Mouse (Mus musculus) limb, embryonic 11.5 days (tissue): ENCODE measurements around the gene Dnase2b. TPM values are rescaled to one million over a fixed set of nuclear protein-coding genes. Genes with fewer than 3 reads are reported as not detected.

Source experiments
- ATAC-seq: fragments of 200-750 bp; cut with Nextera tagmentation; 2 replicates; pipeline ENCODE4 v1.8.0; 2017; ENCODE audit warnings: low read depth; ENCODE audit not compliant: insufficient number of reproducible peaks, low FRiP score, low TSS enrichment
- DNase-seq: peaks from one replicate; pipeline ENCODE4 v3.0.0-alpha.2; 2015; ENCODE audit warnings: low spot score
- H3K27ac ChIP-seq: fragments of 300-500 bp; sonication (generic); replicated peaks from 2 replicates; pipeline ENCODE4 v1.5.1; 2014; ENCODE audit warnings: low read depth, mild to moderate bottlenecking, low read length
- H3K27me3 ChIP-seq: fragments of 300-500 bp; sonication (generic); 2 replicates; pipeline ENCODE4 v1.6.1; 2014; ENCODE audit warnings: mild to moderate bottlenecking, low read length, mixed read lengths; ENCODE audit not compliant: control insufficient read depth, insufficient read depth
- H3K36me3 ChIP-seq: fragments of 300-500 bp; sonication (generic); 2 replicates; pipeline ENCODE4 v1.6.1; 2014; ENCODE audit warnings: mild to moderate bottlenecking, low read length, moderate library complexity, mixed read lengths; ENCODE audit not compliant: control insufficient read depth, insufficient read depth
- H3K4me1 ChIP-seq: fragments of 300-500 bp; sonication (generic); 2 replicates; pipeline ENCODE4 v1.6.1; 2014; ENCODE audit warnings: low read length, mixed read lengths; ENCODE audit not compliant: control insufficient read depth, insufficient read depth
- H3K4me2 ChIP-seq: fragments of 300-500 bp; sonication (generic); 2 replicates; pipeline ENCODE4 v1.6.1; 2014; ENCODE audit warnings: low read depth, mild to moderate bottlenecking, moderate library complexity; ENCODE audit not compliant: severe bottlenecking
- H3K4me3 ChIP-seq: fragments of 300-500 bp; sonication (generic); 2 replicates; pipeline ENCODE4 v1.5.1; 2014; ENCODE audit warnings: low read depth, low read length
- H3K9ac ChIP-seq: fragments of 300-500 bp; sonication (generic); 2 replicates; pipeline ENCODE4 v1.6.1; 2014; ENCODE audit warnings: mild to moderate bottlenecking, low read length
- H3K9me3 ChIP-seq: fragments of 300-500 bp; sonication (generic); 2 replicates; pipeline ENCODE4 v1.6.1; 2016; ENCODE audit warnings: low read length; ENCODE audit not compliant: control insufficient read depth
- whole genome bisulfite sequencing: fragments of 180-500 bp; shearing (Covaris S2); extraction: QIAGEN DNeasy Blood & Tissue Kit; methylation state at CpG from one replicate; pipeline ENCODE4 v1.1.7; 2014; 5-methylcytosine and 5-hydroxymethylcytosine counted together
- polyA plus RNA-seq: library from polyadenylated mRNA; unstranded; fragments of >200 nt; fragmentation: Nextera tagmentation; extraction: Ambion mirVana; gene quantifications from 2 replicates; pipeline ENCODE4 v1.2.1, GENCODE M21; 2014

The Dnase2b gene
- polyA plus RNA-seq, 1 experiment from 2014 or later = not detected

GRCm38 (mm10) chr3:146607368-146607767, 8.0 kb downstream of the Dnase2b start:
- Histone ChIP-seq H3K4me3 (no peak overlapping the region), H3K27me3 (no peaks in the 10 kb centered on the region), H3K9me3 (no peaks in the 10 kb centered on the region), H3K4me1 (no peaks in the 10 kb centered on the region), H3K27ac (no peak overlapping the region), H3K4me2 (no peak overlapping the region), H3K9ac (no peak overlapping the region), H3K36me3 (no peaks in the 10 kb centered on the region)
- 38% methylated on average over 1 of the region's 1 CpGs for WGBS
- ATAC-seq (no peak), DNase-seq (no peak)

GRCm38 (mm10) chr3:146604647-146605046, 10.7 kb downstream of the Dnase2b start:
- H3K9me3 ChIP-seq = no peaks in the 10 kb centered on the region
- H3K36me3 ChIP-seq = no peaks in the 10 kb centered on the region
- DNase-seq (no peak), ATAC-seq (no peak)
- no peaks in the 10 kb centered on the region for H3K27me3 ChIP-seq
- H3K9ac ChIP-seq = no peak overlapping the region
- H3K4me2 ChIP-seq = no peak overlapping the region
- H3K4me3 ChIP-seq = no peak overlapping the region
- 84% methylated on average over 9 of the region's 9 CpGs for WGBS
- no peak overlapping the region for H3K27ac ChIP-seq
- no peaks in the 10 kb centered on the region for H3K4me1 ChIP-seq

- Histone ChIP-seq H3K9ac (no peak overlapping the region), H3K27me3 (no peaks in the 10 kb centered on the region), H3K4me3 (no peak overlapping the region), H3K4me1 (no peaks in the 10 kb centered on the region), H3K27ac (no peak overlapping the region), H3K4me2 (no peak overlapping the region), H3K9me3 (no peaks in the 10 kb centered on the region), H3K36me3 (no peaks in the 10 kb centered on the region)
- DNase-seq (no peak), ATAC-seq (no peak)
- WGBS = 89% methylated on average over 3 of the region's 3 CpGs
Observed at GRCm38 (mm10) chr3:146602531-146602930, 12.9 kb downstream of the Dnase2b start.

GRCm38 (mm10) chr3:146601205-146601604, 14.2 kb downstream of the Dnase2b start:
- no peaks in the 10 kb centered on the region for H3K4me1 ChIP-seq
- 93% methylated on average over 2 of the region's 2 CpGs for WGBS
- no peaks in the 10 kb centered on the region for H3K27me3 ChIP-seq
- H3K27ac ChIP-seq = no peak overlapping the region
- H3K4me2 ChIP-seq = no peak overlapping the region
- ATAC-seq (no peak), DNase-seq (no peak)
- no peaks in the 10 kb centered on the region for H3K9me3 ChIP-seq
- no peak overlapping the region for H3K9ac ChIP-seq
- no peaks in the 10 kb centered on the region for H3K36me3 ChIP-seq
- H3K4me3 ChIP-seq = no peak overlapping the region

- Histone ChIP-seq H3K36me3 (no peaks in the 10 kb centered on the region), H3K4me3 (no peak overlapping the region), H3K27me3 (no peaks in the 10 kb centered on the region), H3K27ac (no peak overlapping the region), H3K4me1 (no peaks in the 10 kb centered on the region), H3K9me3 (no peaks in the 10 kb centered on the region), H3K9ac (no peak overlapping the region), H3K4me2 (no peak overlapping the region)
- DNase-seq (no peak), ATAC-seq (no peak)
- 86% methylated on average over 6 of the region's 6 CpGs for WGBS
Observed at GRCm38 (mm10) chr3:146599198-146599900, 16.0 kb downstream of the Dnase2b start.

GRCm38 (mm10) chr3:146598411-146598810, 17.0 kb downstream of the Dnase2b start:
- 78% methylated on average over 6 of the region's 6 CpGs for WGBS
- H3K9ac ChIP-seq = no peak overlapping the region
- no peaks in the 10 kb centered on the region for H3K27me3 ChIP-seq
- ATAC-seq (no peak), DNase-seq (no peak)
- H3K4me3 ChIP-seq = no peak overlapping the region
- no peak overlapping the region for H3K27ac ChIP-seq
- no peaks in the 10 kb centered on the region for H3K4me1 ChIP-seq
- no peaks in the 10 kb centered on the region for H3K36me3 ChIP-seq
- H3K4me2 ChIP-seq = no peak overlapping the region
- no peaks in the 10 kb centered on the region for H3K9me3 ChIP-seq

- no peaks in the 10 kb centered on the region for H3K4me1 ChIP-seq
- DNase-seq (no peak), ATAC-seq (no peak)
- no peak overlapping the region for H3K4me3 ChIP-seq
- H3K27ac ChIP-seq = no peak overlapping the region
- H3K9ac ChIP-seq = no peak overlapping the region
- 90% methylated on average over 7 of the region's 7 CpGs for WGBS
- no peak overlapping the region for H3K4me2 ChIP-seq
- no peaks in the 10 kb centered on the region for H3K36me3 ChIP-seq
- H3K9me3 ChIP-seq = no peaks in the 10 kb centered on the region
- H3K27me3 ChIP-seq = no peaks in the 10 kb centered on the region
Observed at GRCm38 (mm10) chr3:146596864-146597263, 18.5 kb downstream of the Dnase2b start.

GRCm38 (mm10) chr3:146596387-146596786, 19.0 kb downstream of the Dnase2b start:
- no peaks in the 10 kb centered on the region for H3K27me3 ChIP-seq
- H3K27ac ChIP-seq = no peak overlapping the region
- no peaks in the 10 kb centered on the region for H3K9me3 ChIP-seq
- no peak overlapping the region for H3K4me3 ChIP-seq
- H3K4me2 ChIP-seq = no peak overlapping the region
- DNase-seq = no peak
- 84% methylated on average over 8 of the region's 8 CpGs for WGBS
- no peak overlapping the region for H3K9ac ChIP-seq
- no peak for ATAC-seq
- H3K36me3 ChIP-seq = no peaks in the 10 kb centered on the region
- no peaks in the 10 kb centered on the region for H3K4me1 ChIP-seq

- Histone ChIP-seq H3K27me3 (no peaks in the 10 kb centered on the region), H3K36me3 (no peaks in the 10 kb centered on the region), H3K27ac (no peak overlapping the region), H3K4me1 (no peaks in the 10 kb centered on the region), H3K9me3 (no peaks in the 10 kb centered on the region), H3K4me3 (no peak overlapping the region), H3K9ac (no peak overlapping the region), H3K4me2 (no peak overlapping the region)
- DNase-seq (no peak), ATAC-seq (no peak)
- WGBS = 90% methylated on average over 6 of the region's 6 CpGs
Observed at GRCm38 (mm10) chr3:146595440-146595839, 20.0 kb downstream of the Dnase2b start.
